Mouse (Mus musculus): ENCODE measurements around the gene Wdr11.

DNA sequence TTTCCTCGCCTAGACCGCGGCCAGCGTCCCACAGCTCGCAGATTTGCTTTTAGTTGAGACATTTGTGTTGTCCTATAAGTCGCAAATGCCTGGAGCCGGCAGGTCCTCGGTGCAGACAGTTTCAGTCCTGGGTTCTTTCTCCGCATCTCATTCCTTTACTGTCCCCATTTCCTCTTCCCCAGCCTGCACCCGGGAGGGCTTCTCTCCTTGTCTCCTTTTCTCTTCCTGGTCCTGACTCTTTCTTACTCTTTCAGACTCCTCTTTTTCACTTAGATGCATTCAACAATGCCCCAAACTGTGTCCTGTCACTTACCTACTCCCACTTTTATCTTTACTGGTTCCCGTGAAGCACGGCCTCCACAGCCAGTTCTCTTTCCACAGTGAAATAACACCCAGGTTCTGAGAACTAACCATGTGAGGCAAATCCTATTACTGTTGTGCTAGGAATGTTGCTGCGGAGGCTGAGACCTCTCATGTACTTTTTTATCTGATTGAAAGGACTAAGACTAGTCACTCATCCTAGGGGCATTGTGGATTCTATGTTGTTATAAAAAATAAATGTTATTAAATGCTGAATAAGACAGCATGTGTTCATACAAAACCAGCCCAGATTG lies 576 bp downstream of the Wdr11 start:
- TF ChIP-seq POLR2A (IDR thresholded peaks at IDR 0.05; ENCODE audit: low read depth, low read length) = no peak
- no peak for TF ChIP-seq CTCF (conservative IDR thresholded peaks at IDR 0.05; ENCODE audit: insufficient read depth, insufficient read length, low read depth, low read length)
